Mouse (Mus musculus): Measurements from ENCODE around the gene Shisa2.
A peak's percentile ranks its signal among the peaks of the same experiment; 100 is the strongest.

Gene Shisa2

GRCm38 (mm10) chr14:59632067-59632466 lies 7.0 kb downstream of the Shisa2 start:
- DNase-seq, result no peak

GRCm38 (mm10) chr14:59633295-59633898 lies 8.3 kb downstream of the Shisa2 start:
- DNase-seq, result no peak

- no peak for DNase-seq
These were observed 8.9 kb downstream of the Shisa2 start for GRCm38 (mm10) chr14:59633988-59634387.

DNA sequence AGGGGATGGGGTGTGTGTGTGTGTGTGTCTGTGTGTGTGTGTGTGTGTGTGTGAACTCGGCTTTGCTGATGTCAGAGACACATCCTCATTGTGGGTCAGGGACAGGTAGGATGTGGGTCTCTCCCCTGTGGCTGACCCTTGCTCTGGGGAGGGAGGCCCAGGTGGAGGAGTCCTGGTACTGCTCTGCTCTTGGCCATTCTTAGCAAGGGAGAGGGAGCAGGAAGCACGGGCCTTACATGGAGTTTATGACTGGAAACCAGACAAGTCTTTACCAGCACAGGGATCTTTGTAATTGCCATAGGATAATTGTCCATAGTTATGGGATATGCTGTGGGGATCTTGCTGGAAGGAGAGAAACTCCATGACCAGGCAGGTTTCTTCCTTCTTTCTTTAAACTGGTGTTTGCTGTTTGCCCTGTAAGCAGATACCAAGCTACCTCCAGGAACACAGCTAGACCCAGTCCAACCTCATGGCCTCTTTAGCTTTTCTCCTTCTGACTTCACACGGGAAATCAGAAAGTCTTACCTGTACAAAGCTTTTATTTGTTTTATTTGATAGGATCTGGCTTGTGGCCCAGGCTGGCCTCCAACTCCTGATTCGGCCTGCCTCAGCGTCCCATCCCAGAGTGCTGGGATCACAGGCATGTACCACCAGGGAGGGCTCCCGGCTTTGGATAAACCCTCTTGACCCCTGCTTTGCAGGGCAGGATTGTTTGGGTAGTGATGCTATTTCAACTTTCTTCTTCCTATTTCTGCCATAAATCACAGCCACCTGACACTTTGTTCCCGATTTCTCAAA lies 14.0 kb downstream of the Shisa2 start:
- DNase-seq, result no peak

GRCm38 (mm10) chr14:59641856-59642255 lies 16.7 kb downstream of the Shisa2 start:
- no peak for DNase-seq

GRCm38 (mm10) chr14:59643582-59643981 lies 18.5 kb downstream of the Shisa2 start:
- peak; percentile 28 to 51 for DNase-seq

- DNase-seq, result no peak
These were observed 19.1 kb downstream of the Shisa2 start for GRCm38 (mm10) chr14:59644166-59644565.

GRCm38 (mm10) chr14:59644896-59645295 lies 19.8 kb downstream of the Shisa2 start:
- DNase-seq, result no peak

DNA sequence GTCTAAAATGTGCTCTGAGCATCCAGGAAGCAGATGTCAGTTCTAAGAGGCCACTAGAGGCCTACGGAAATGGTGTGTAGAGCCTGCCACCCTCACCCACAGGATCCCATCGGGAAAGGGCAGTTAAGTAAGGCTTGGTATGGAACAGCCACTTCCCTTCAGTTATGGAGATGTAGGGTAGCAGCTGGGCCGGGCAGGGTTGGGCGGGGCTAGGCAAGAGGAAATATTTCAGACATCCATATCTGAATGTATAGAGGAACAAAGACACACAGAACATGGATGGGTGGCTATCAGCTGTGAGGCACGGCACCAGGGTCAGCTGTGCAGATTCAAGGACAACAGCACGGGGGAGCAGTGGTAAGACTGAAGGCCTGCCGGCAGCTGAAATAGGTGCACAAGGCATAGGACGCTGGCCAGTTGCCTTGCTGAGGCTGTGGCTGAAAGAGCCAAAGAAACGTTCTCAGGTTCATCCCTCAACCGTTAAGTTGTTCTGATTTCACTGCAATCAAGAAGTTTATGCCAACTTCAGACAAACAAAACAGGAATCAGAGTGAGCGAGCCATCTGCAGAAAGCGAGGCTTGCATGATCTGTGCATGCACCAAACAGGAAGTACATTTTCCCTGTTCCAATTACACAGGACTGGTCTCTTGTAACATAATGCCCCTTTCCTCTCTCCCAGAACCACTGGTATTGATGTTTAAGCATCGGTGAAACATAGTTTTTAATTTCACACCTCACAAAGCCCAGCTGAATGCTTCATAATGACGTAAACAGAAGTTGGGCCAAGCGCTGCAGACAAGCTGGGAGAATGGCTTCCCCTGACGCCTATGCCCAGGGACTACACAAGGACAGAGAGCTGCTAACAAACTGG lies 22.0 kb downstream of the Shisa2 start:
- DNase-seq, result peak; percentile 11 to 39

DNA sequence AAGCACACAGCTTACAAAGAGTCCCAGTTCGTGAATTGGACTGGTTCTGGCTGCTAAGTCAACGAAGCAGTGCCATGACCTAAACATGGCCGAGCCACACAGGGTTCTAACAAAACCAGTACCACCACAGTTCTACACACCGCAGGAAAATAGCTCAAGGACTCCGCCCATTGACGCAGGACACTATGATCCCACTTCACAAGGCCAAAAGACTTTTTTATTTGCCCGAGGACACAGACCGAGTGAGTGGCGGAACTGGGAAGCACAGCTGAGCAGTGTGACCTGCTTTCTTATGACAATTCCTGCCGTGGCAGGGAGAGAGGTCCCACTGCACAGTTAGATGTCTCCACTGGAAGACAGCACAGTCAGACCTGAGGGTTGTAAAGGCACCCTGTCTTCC lies 23.5 kb downstream of the Shisa2 start:
- DNase-seq, result no peak

- no peak for DNase-seq
These were observed 24.2 kb downstream of the Shisa2 start for GRCm38 (mm10) chr14:59649337-59649736.

GRCm38 (mm10) chr14:59656591-59656990 lies 31.5 kb downstream of the Shisa2 start:
- DNase-seq, result no peak

GRCm38 (mm10) chr14:59657098-59657497 lies 32.0 kb downstream of the Shisa2 start:
- DNase-seq, result no peak

GRCm38 (mm10) chr14:59672893-59673515 lies 47.9 kb downstream of the Shisa2 start:
- DNase-seq, result no peak

DNA sequence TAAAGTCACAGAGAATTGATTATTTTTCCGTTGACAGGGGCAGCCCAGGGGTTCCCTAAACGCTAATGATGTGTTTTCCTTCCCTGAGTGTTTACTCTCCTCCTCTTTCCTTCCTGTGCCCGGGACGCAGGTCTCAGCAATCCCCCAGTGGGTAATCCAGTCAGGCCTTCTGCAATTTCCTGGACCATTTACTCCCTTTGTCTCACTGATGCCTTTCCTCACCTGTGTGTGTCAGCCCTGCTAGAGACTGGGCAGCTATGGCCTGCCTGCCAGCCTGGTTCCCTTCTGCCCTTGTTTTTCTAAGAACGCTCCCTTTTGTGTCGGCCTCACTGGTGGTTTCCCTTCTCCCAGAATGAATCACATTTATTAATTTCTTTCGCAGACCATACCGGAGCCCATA lies 49.4 kb downstream of the Shisa2 start:
- no peak for DNase-seq

DNA sequence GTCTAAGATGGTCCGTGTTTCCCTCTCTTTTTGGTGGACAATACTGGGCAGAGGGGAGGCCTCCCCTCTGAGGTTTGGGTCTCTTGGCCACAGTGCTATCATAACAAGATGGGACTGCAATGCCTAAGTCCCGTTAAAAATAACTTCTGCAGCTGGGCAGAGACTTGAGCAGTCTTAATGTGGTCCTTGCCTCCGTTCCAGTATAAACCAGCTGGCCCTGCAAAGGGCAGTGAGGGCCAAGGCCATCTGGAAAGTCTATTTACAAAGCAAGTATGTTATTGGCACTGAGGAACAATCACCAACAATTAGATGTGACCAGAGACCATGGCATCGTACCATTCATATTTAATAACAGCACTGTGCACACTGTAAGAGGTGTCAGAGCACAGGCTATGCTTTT lies 50.2 kb downstream of the Shisa2 start:
- peak in 1 of 2 experiments; percentile 43 for DNase-seq

DNA sequence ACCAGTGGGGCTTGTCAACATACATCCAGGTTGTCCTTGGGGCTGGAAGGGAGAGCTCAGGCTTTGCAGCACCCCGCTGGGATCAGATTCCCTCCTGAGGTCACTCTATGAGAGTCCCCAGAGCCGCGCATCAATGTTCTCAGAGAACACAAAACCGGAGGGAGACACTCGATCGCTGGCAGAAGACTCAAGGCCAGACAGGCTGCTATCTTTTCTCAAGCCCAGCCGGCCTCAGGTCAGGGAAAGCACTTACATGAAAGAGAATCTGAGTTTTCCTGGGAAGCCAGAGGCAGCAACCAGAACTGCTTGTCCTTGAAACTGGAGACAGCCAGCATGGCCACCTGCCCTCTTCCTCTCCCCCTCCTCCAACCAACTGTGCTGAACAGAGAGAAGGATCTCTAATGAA lies 52.5 kb downstream of the Shisa2 start:
- DNase-seq, result no peak

Data from lung, postnatal 4 days (tissue).